Mouse (Mus musculus) lung, adult 2 months (tissue): ENCODE results near the gene Hscb.

Experiments used
- CTCF ChIP-seq: fragments of 200-500 bp; IDR thresholded peaks from 2 replicates; pipeline ENCODE4 v1.5.1; 2011; ENCODE audit warnings: mild to moderate bottlenecking, low read length, control low read depth; ENCODE audit not compliant: insufficient read depth
- POLR2A ChIP-seq: fragments of 200-500 bp; IDR thresholded peaks from 2 replicates; pipeline ENCODE4 v1.6.1; 2011; ENCODE audit warnings: low read depth, mild to moderate bottlenecking, control low read depth, low read length, borderline replicate concordance; ENCODE audit errors: extremely low read depth

DNA sequence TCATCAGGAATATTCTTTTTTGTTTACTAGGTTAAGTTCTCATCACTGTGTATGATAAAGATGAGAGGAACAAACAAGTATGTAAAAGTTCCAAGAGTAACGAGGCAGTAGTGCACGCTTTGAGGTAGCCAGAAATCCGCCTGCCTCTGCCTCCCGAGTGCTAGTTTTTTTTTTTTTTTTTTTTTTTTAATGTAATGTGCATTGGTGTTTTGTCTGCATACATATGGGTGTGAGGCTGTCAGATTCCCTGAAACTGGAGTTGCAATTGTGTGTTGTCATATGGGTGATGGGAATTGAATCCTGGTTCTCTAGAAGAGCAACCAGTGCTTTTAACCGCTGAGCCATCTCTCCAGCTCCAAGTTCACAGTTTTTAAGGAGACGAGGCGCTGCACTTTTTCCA lies 39.5 kb upstream of the Hscb start:
- TF ChIP-seq CTCF: no peak
- no peak for TF ChIP-seq POLR2A
